Mouse (Mus musculus) kidney, adult 9 months (tissue): ENCODE results near the gene Pifo.

Experiments used
- DNase-seq: peaks from one replicate; pipeline ENCODE4 v3.0.0; 2022

Gene Pifo

GRCm38 (mm10) chr3:105951348-105951747 lies 63.1 kb downstream of the Pifo start:
- DNase-seq, result no peak
